Mouse (Mus musculus) liver, adult (tissue): Measurements from ENCODE around the gene Olfr1555-ps1.
"Not testable (repeated sequence)": the region's sequence is repeated elsewhere in the genome, so short reads cannot be mapped to it uniquely, and the experiment has no call there.

Experiments
- GATA4 ChIP-seq: IDR thresholded peaks from 2 replicates; pipeline ENCODE4 v1.6.1; 2014; ENCODE audit warnings: mild to moderate bottlenecking, low read length; ENCODE audit not compliant: insufficient replicate concordance

Gene Olfr1555-ps1

GRCm38 (mm10) chr19:12170062-12170599, at the start of gene Olfr1555-ps1:
TSS of gene Olfr1555-ps1 (minus strand) at chr19:12170112.
- TF ChIP-seq GATA4, result not testable (repeated sequence)

GRCm38 (mm10) chr19:12200334-12200733, 30.4 kb upstream of the Olfr1555-ps1 start, which contains the start of gene Olfr1431:
TSS of gene Olfr1431 (plus strand) at chr19:12200634.
- TF ChIP-seq GATA4, result no peak

GRCm38 (mm10) chr19:12145452-12145851, 24.5 kb downstream of the Olfr1555-ps1 start:
- TF ChIP-seq GATA4, result no peak

- TF ChIP-seq GATA4, result no peak
These were observed 26.6 kb downstream of the Olfr1555-ps1 start for GRCm38 (mm10) chr19:12143356-12143755.

- no peak for TF ChIP-seq GATA4
These were observed 35.6 kb downstream of the Olfr1555-ps1 start for GRCm38 (mm10) chr19:12134289-12134688.

GRCm38 (mm10) chr19:12123103-12123502, 46.8 kb downstream of the Olfr1555-ps1 start, which contains the start of gene Olfr76:
TSS of gene Olfr76 (minus strand) at chr19:12123203.
- no peak for TF ChIP-seq GATA4

- no peak for TF ChIP-seq GATA4
These were observed 53.4 kb downstream of the Olfr1555-ps1 start for GRCm38 (mm10) chr19:12116464-12116863.

GRCm38 (mm10) chr19:12115797-12116196, 54.1 kb downstream of the Olfr1555-ps1 start, which contains the start of gene Olfr1428:
TSS of gene Olfr1428 (minus strand) at chr19:12115897.
- no peak for TF ChIP-seq GATA4
